Mouse (Mus musculus): ENCODE measurements at regions not wholly inside any gene's neighbourhood (a gene's known extent, or its start where the extent isn't known, plus 50 kb on each side); places are given as distances from the start of the nearest gene placed in this dataset.

GRCm38 (mm10) chr12:70715836-70716235, 109.5 kb upstream of the Frmd6 start:
- no peak for TF ChIP-seq CTCF (IDR thresholded peaks at IDR 0.05; ENCODE audit: borderline replicate concordance, control insufficient read depth, extremely low read depth, insufficient read depth, low read length, poor library complexity)
- no peak for TF ChIP-seq POLR2A (IDR thresholded peaks at IDR 0.05; ENCODE audit: control insufficient read depth, extremely low read depth, insufficient read depth, low read length, poor library complexity)
- Histone ChIP-seq H3K27ac (ENCODE audit: control insufficient read depth, insufficient read depth, low read length) (no peak overlapping the region), H3K4me1 (replicated peaks; ENCODE audit: control insufficient read depth, insufficient read depth, low read length) (peaks cover 8% of the 10 kb centered on the region), H3K4me3 (ENCODE audit: control insufficient read depth, insufficient read depth, low read length) (no peak overlapping the region), H3K36me3 (ENCODE audit: control insufficient read depth, insufficient read depth, low read length) (no peaks in the 10 kb centered on the region), H3K27me3 (ENCODE audit: control insufficient read depth, insufficient read depth, low read length) (no peaks in the 10 kb centered on the region)
- no peak for DNase-seq
- WGBS = 100% methylated on average over 2 of the region's 2 CpGs

DNA sequence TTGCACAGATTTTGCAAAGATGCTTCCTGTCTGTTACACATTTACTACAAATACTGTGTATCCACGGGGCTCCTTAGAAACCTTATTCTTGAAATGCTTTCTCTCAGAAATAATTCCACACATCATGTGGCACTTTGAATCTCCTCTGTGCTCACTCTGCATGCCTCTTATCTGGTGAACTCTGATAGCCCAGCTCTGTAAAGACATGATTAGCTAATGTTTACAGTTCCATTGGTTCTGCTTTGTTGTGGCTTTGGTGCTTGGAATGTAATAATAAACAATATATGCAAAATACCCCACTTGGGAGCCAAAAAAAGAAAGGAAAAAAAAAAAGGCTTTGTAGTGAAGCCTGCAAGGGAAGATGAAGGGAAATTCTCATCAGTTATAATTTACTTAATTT, 106.7 kb upstream of the Frmd6 start:
- Histone ChIP-seq H3K36me3 (ENCODE audit: control insufficient read depth, insufficient read depth, low read length) (no peaks in the 10 kb centered on the region), H3K4me3 (ENCODE audit: control insufficient read depth, insufficient read depth, low read length) (no peak overlapping the region), H3K27me3 (ENCODE audit: control insufficient read depth, insufficient read depth, low read length) (no peaks in the 10 kb centered on the region), H3K27ac (ENCODE audit: control insufficient read depth, insufficient read depth, low read length) (no peak overlapping the region), H3K4me1 (replicated peaks; ENCODE audit: control insufficient read depth, insufficient read depth, low read length) (peaks cover 7% of the 10 kb centered on the region)
- 72% methylated on average over 1 of the region's 1 CpGs for WGBS
- no peak for DNase-seq
- TF ChIP-seq POLR2A (IDR thresholded peaks at IDR 0.05; ENCODE audit: control insufficient read depth, extremely low read depth, insufficient read depth, low read length, poor library complexity) = no peak
- no peak for TF ChIP-seq CTCF (IDR thresholded peaks at IDR 0.05; ENCODE audit: borderline replicate concordance, control insufficient read depth, extremely low read depth, insufficient read depth, low read length, poor library complexity)

GRCm38 (mm10) chr12:70719255-70719654, 106.1 kb upstream of the Frmd6 start:
- no peak for TF ChIP-seq CTCF (IDR thresholded peaks at IDR 0.05; ENCODE audit: borderline replicate concordance, control insufficient read depth, extremely low read depth, insufficient read depth, low read length, poor library complexity)
- TF ChIP-seq POLR2A (IDR thresholded peaks at IDR 0.05; ENCODE audit: control insufficient read depth, extremely low read depth, insufficient read depth, low read length, poor library complexity) = no peak
- H3K27ac ChIP-seq (ENCODE audit: control insufficient read depth, insufficient read depth, low read length) = no peak overlapping the region
- no peaks in the 10 kb centered on the region for H3K27me3 ChIP-seq (ENCODE audit: control insufficient read depth, insufficient read depth, low read length)
- no peaks in the 10 kb centered on the region for H3K36me3 ChIP-seq (ENCODE audit: control insufficient read depth, insufficient read depth, low read length)
- peaks cover under 1% of the 10 kb centered on the region; the same call in 1 of the 2 replicates for H3K4me1 ChIP-seq (replicated peaks; ENCODE audit: control insufficient read depth, insufficient read depth, low read length)
- H3K4me3 ChIP-seq (ENCODE audit: control insufficient read depth, insufficient read depth, low read length) = no peak overlapping the region
- no peak for DNase-seq
- WGBS = 94% methylated on average over 4 of the region's 4 CpGs

DNA sequence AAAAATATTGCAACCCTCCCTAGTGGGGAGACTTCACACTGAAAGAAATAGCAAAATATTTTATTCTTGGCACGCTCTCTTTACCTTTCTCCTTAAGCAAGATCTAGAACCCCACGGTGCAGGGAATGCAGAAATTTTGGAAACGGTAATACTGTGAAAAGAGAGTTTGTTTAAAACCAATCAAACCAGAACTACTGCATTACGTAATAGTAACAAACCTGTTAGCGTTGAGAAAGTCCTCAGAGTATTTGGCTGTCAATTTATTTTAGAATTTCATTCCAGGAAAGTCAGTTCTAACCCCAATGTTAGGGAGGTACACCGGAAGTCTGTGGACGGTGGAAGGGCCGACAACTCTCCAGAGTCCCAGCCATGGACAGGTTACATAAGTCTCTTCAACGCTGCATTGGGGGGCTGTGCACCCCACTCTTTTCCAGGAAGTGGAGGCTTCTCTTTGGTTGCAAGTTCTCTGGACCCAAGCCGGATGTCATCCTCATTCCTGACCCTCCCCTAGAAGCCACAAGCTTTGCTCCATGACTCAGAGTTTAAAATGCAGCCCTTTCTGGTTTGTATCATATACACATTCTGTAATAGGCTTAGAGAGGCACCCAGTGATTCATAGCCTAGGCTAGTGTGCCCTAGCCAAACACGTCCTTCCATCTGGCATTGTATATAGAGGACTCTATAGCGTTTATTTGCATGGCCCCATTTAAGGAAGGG, 105.0 kb upstream of the Frmd6 start:
- Histone ChIP-seq H3K4me3 (ENCODE audit: control insufficient read depth, insufficient read depth, low read length) (no peak overlapping the region), H3K4me1 (replicated peaks; ENCODE audit: control insufficient read depth, insufficient read depth, low read length) (no peaks in the 10 kb centered on the region), H3K27ac (ENCODE audit: control insufficient read depth, insufficient read depth, low read length) (no peak overlapping the region), H3K27me3 (ENCODE audit: control insufficient read depth, insufficient read depth, low read length) (no peaks in the 10 kb centered on the region), H3K36me3 (ENCODE audit: control insufficient read depth, insufficient read depth, low read length) (no peaks in the 10 kb centered on the region)
- WGBS = 62% methylated on average over 12 of the region's 12 CpGs
- TF ChIP-seq CTCF (IDR thresholded peaks at IDR 0.05; ENCODE audit: borderline replicate concordance, control insufficient read depth, extremely low read depth, insufficient read depth, low read length, poor library complexity) (no peak), POLR2A (IDR thresholded peaks at IDR 0.05; ENCODE audit: control insufficient read depth, extremely low read depth, insufficient read depth, low read length, poor library complexity) (no peak)
- DNase-seq = no peak

- no peak for TF ChIP-seq POLR2A (IDR thresholded peaks at IDR 0.05; ENCODE audit: control insufficient read depth, extremely low read depth, insufficient read depth, low read length, poor library complexity)
- no peak for TF ChIP-seq CTCF (IDR thresholded peaks at IDR 0.05; ENCODE audit: borderline replicate concordance, control insufficient read depth, extremely low read depth, insufficient read depth, low read length, poor library complexity)
- no peaks in the 10 kb centered on the region for H3K27me3 ChIP-seq (ENCODE audit: control insufficient read depth, insufficient read depth, low read length)
- H3K36me3 ChIP-seq (ENCODE audit: control insufficient read depth, insufficient read depth, low read length) = no peaks in the 10 kb centered on the region
- H3K4me1 ChIP-seq (replicated peaks; ENCODE audit: control insufficient read depth, insufficient read depth, low read length) = no peaks in the 10 kb centered on the region
- DNase-seq = no peak
- WGBS = 91% methylated on average over 1 of the region's 1 CpGs
- no peak overlapping the region for H3K4me3 ChIP-seq (ENCODE audit: control insufficient read depth, insufficient read depth, low read length)
- no peak overlapping the region for H3K27ac ChIP-seq (ENCODE audit: control insufficient read depth, insufficient read depth, low read length)
These were observed 100.0 kb upstream of the Frmd6 start for GRCm38 (mm10) chr12:70725326-70725725.

- H3K4me1 ChIP-seq (replicated peaks; ENCODE audit: control insufficient read depth, insufficient read depth, low read length) = no peaks in the 10 kb centered on the region
- no peaks in the 10 kb centered on the region for H3K27me3 ChIP-seq (ENCODE audit: control insufficient read depth, insufficient read depth, low read length)
- TF ChIP-seq POLR2A (IDR thresholded peaks at IDR 0.05; ENCODE audit: control insufficient read depth, extremely low read depth, insufficient read depth, low read length, poor library complexity) (no peak), CTCF (IDR thresholded peaks at IDR 0.05; ENCODE audit: borderline replicate concordance, control insufficient read depth, extremely low read depth, insufficient read depth, low read length, poor library complexity) (no peak)
- H3K4me3 ChIP-seq (ENCODE audit: control insufficient read depth, insufficient read depth, low read length) = no peak overlapping the region
- no peaks in the 10 kb centered on the region for H3K36me3 ChIP-seq (ENCODE audit: control insufficient read depth, insufficient read depth, low read length)
- DNase-seq = no peak
- WGBS = 93% methylated on average over 10 of the region's 10 CpGs
- H3K27ac ChIP-seq (ENCODE audit: control insufficient read depth, insufficient read depth, low read length) = no peak overlapping the region
These were observed 97.6 kb upstream of the Frmd6 start for GRCm38 (mm10) chr12:70727496-70728259.

Data from thymus, adult 2 months (tissue).